Mouse (Mus musculus) liver, adult 2 months (tissue): ENCODE results near the gene Prrg3. TPM values are rescaled to one million over a fixed set of nuclear protein-coding genes. Genes with fewer than 3 reads are reported as not detected.

Experiments
- DNase-seq: peaks from one replicate; pipeline ENCODE4 v3.0.0-alpha.2; 2011; ENCODE audit warnings: low read depth, low spot score; ENCODE audit errors: extremely low read depth
- H3K27ac ChIP-seq: fragments of 200-500 bp; replicated peaks from 2 replicates; pipeline ENCODE4 v1.5.1; 2012; ENCODE audit warnings: low read depth, mild to moderate bottlenecking, control low read depth, inconsistent platforms, low read length; ENCODE audit not compliant: insufficient read depth
- H3K27me3 ChIP-seq: fragments of 200-500 bp; 2 replicates; pipeline ENCODE4 v1.6.1; 2012; ENCODE audit warnings: mild to moderate bottlenecking, moderate library complexity, low read length, inconsistent platforms; ENCODE audit not compliant: control insufficient read depth, insufficient read depth
- H3K36me3 ChIP-seq: fragments of 200-500 bp; 2 replicates; pipeline ENCODE4 v1.6.1; 2012; ENCODE audit warnings: low read length, inconsistent platforms; ENCODE audit not compliant: control insufficient read depth, insufficient read depth
- H3K4me1 ChIP-seq: fragments of 200-500 bp; 2 replicates; pipeline ENCODE4 v1.6.1; 2011; ENCODE audit warnings: low read length; ENCODE audit not compliant: control insufficient read depth, insufficient read depth
- H3K4me3 ChIP-seq: fragments of 200-500 bp; 2 replicates; pipeline ENCODE4 v1.5.1; 2011; ENCODE audit warnings: low read depth, mild to moderate bottlenecking, control low read depth, low read length, moderate library complexity; ENCODE audit not compliant: insufficient read depth
- H3K79me2 ChIP-seq: fragments of 200-500 bp; 2 replicates; pipeline ENCODE4 v1.6.1; 2012; ENCODE audit warnings: inconsistent platforms, mild to moderate bottlenecking, low read length, moderate library complexity; ENCODE audit not compliant: control insufficient read depth, insufficient read depth
- H3K9ac ChIP-seq: fragments of 200-500 bp; 2 replicates; pipeline ENCODE4 v1.6.1; 2012; ENCODE audit warnings: low read depth, mild to moderate bottlenecking, control low read depth, inconsistent platforms, low read length
- CTCF ChIP-seq: fragments of 200-500 bp; IDR thresholded peaks from 2 replicates; pipeline ENCODE4 v1.5.1; 2011; ENCODE audit warnings: low read depth, low read length, control low read depth
- POLR2A ChIP-seq: fragments of 200-500 bp; IDR thresholded peaks from 2 replicates; pipeline ENCODE4 v1.6.1; 2011; ENCODE audit warnings: low read length, control low read depth; ENCODE audit not compliant: insufficient read depth; ENCODE audit errors: extremely low read depth
- WGBS: fragments of 180-500 bp; shearing (Covaris S2); methylation state at CpG from one replicate; pipeline ENCODE4 v1.1.7; 2018; 5-methylcytosine and 5-hydroxymethylcytosine counted together
- polyA plus RNA-seq: library from polyadenylated mRNA; depleted of rRNA; stranded (reverse); fragments of >200 nt; gene quantifications from 2 replicates; pipeline ENCODE4 v1.2.3, GENCODE M21; 2012; rRNA removed
- total RNA-seq: library from RNA; depleted of rRNA; stranded (reverse); fragments of >200 nt; gene quantifications from 2 replicates; pipeline ENCODE4 v1.2.3, GENCODE M21; 2014; rRNA removed

The Prrg3 gene
- total and polyA plus RNA-seq, 2 experiments: 0.18 to 0.24 TPM

DNA sequence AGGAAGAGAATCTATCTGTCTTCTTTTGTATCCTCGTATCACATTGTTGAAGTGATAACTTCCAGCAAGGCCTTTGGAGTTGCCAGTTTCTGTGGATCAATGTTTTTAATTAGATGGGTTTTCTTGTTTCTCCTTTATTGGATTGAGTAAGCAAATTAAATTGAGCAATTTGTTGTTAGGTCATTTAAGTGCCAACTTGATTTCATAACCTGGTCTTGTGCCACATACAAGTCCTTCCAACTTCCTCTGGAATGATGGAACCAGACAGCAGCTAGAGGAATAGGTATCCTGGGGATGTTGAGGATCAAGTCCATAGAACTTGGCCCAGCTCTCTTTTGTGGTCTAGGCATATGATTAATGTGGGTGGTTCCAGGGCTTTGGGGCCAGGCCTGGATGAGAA lies 59.8 kb downstream of the Prrg3 start:
- 17% methylated on average over 1 of the region's 1 CpGs for WGBS
- H3K27ac ChIP-seq: no peak overlapping the region
- no peaks in the 10 kb centered on the region for H3K36me3 ChIP-seq
- H3K79me2 ChIP-seq: no peaks in the 10 kb centered on the region
- DNase-seq: peak; percentile 73
- no peak overlapping the region for H3K4me3 ChIP-seq
- no peaks in the 10 kb centered on the region for H3K27me3 ChIP-seq
- TF ChIP-seq CTCF (no peak), POLR2A (no peak)
- H3K9ac ChIP-seq: no peak overlapping the region
- H3K4me1 ChIP-seq: no peaks in the 10 kb centered on the region

Other genes with a start within 250 kb of the Prrg3 start
- 13.5 and 14.3 TPM in 2 replicates for gene Vma21, start 146.7 kb upstream of the Prrg3 start, total RNA-seq
- gene Vma21, start 146.7 kb upstream of the Prrg3 start, polyA plus RNA-seq: 2.5 and 4.1 TPM in 2 replicates
- gene Gm1141, start 41.6 kb upstream of the Prrg3 start, total RNA-seq: under 0.01 and 0.07 TPM in 2 replicates
- 0.05 TPM in 1 of 2 replicates, not detected in the other for gene Gm1141, start 41.6 kb upstream of the Prrg3 start, polyA plus RNA-seq
- not detected in 2 replicates for gene Fate1, start 10.4 kb downstream of the Prrg3 start, total RNA-seq
- not detected in 2 replicates for gene Fate1, start 10.4 kb downstream of the Prrg3 start, polyA plus RNA-seq
- gene Cnga2, start 29.2 kb downstream of the Prrg3 start, total RNA-seq: not detected in 2 replicates
- gene Cnga2, start 29.2 kb downstream of the Prrg3 start, polyA plus RNA-seq: not detected in 2 replicates